Mouse (Mus musculus) intestine, embryonic 14.5 days (tissue): ENCODE measurements around the gene Lmo4. TPM values are rescaled to one million over a fixed set of nuclear protein-coding genes. Genes with fewer than 3 reads are reported as not detected.

Source experiments
- ATAC-seq: fragments of 200-750 bp; cut with Nextera tagmentation; replicated peaks from 2 replicates; pipeline ENCODE4 v1.8.0; 2017; ENCODE audit warnings: low read depth, moderate number of reproducible peaks, moderate TSS enrichment, moderate library complexity; ENCODE audit not compliant: low FRiP score, low TSS enrichment
- DNase-seq: peaks from one replicate; pipeline ENCODE4 v3.0.0-alpha.2; 2018; ENCODE audit warnings: low spot score
- H3K27ac ChIP-seq: fragments of 300-500 bp; sonication (generic); 2 replicates; pipeline ENCODE4 v1.5.1; 2014; ENCODE audit warnings: low read depth, mild to moderate bottlenecking, control low read depth
- H3K27me3 ChIP-seq: fragments of 300-500 bp; sonication (generic); replicated peaks from 2 replicates; pipeline ENCODE4 v1.6.1; 2014; ENCODE audit warnings: low read length, control low read depth; ENCODE audit not compliant: control insufficient read depth, insufficient read depth
- H3K36me3 ChIP-seq: fragments of 300-500 bp; sonication (generic); 2 replicates; pipeline ENCODE4 v1.6.1; 2014; ENCODE audit warnings: low read length, control low read depth; ENCODE audit not compliant: control insufficient read depth, insufficient read depth
- H3K4me1 ChIP-seq: fragments of 300-500 bp; sonication (generic); replicated peaks from 2 replicates; pipeline ENCODE4 v1.6.1; 2014; ENCODE audit warnings: low read length, control low read depth, mixed read lengths; ENCODE audit not compliant: control insufficient read depth, insufficient read depth
- H3K4me2 ChIP-seq: fragments of 300-500 bp; sonication (generic); 2 replicates; pipeline ENCODE4 v1.6.1; 2014; ENCODE audit warnings: low read length
- H3K4me3 ChIP-seq: fragments of 300-500 bp; sonication (generic); 2 replicates; pipeline ENCODE4 v1.5.1; 2014; ENCODE audit warnings: low read depth, low read length, control low read depth, mixed read lengths
- H3K9ac ChIP-seq: fragments of 300-500 bp; sonication (generic); 2 replicates; pipeline ENCODE4 v1.6.1; 2014; ENCODE audit warnings: mild to moderate bottlenecking, low read length
- H3K9me3 ChIP-seq: fragments of 300-500 bp; sonication (generic); 2 replicates; pipeline ENCODE4 v1.6.1; 2016; ENCODE audit warnings: low read length, control low read depth; ENCODE audit not compliant: control insufficient read depth
- WGBS: fragments of 180-500 bp; shearing (Covaris S2); extraction: QIAGEN DNeasy Blood & Tissue Kit; methylation state at CpG from one replicate; pipeline ENCODE4 v1.1.7; 2014; 5-methylcytosine and 5-hydroxymethylcytosine counted together
- polyA plus RNA-seq: library from polyadenylated mRNA; unstranded; fragments of >200 nt; fragmentation: Nextera tagmentation; extraction: Ambion mirVana; gene quantifications from 2 replicates; pipeline ENCODE4 v1.2.1, GENCODE M21; 2014

Gene Lmo4
- polyA plus RNA-seq, 1 experiment from 2014 or later = 73.4 TPM

- no peak for ATAC-seq
- no peak for DNase-seq
- Histone ChIP-seq H3K27ac (no peak overlapping the region), H3K27me3 (no peaks in the 10 kb centered on the region), H3K36me3 (no peaks in the 10 kb centered on the region), H3K9me3 (no peaks in the 10 kb centered on the region), H3K4me2 (no peak overlapping the region), H3K4me3 (no peak overlapping the region), H3K4me1 (no peaks in the 10 kb centered on the region), H3K9ac (no peak overlapping the region)
- 76% methylated on average over 6 of the region's 6 CpGs for WGBS
Observed at GRCm38 (mm10) chr3:144151001-144151400, 54.0 kb downstream of the Lmo4 start.

DNA sequence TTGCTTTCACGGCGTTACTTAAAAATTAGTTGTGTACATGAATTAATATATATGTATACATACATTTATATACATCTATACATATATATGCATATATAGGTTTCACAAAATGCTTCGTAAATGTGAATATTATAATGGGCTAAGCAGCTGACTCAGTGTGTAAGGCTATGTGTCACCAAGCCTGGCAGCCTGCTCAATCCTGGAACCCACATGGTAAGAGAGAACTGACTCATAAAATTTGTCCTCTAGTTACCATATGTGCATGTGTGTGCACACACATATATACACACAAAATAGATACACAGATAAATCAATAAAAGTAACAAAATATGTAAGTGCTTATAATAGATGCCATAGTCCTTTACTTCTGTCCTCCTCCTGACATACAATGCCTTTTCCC lies 56.8 kb downstream of the Lmo4 start:
- no peak overlapping the region for H3K9ac ChIP-seq
- ATAC-seq = no peak
- no peak overlapping the region for H3K27ac ChIP-seq
- H3K4me2 ChIP-seq = no peak overlapping the region
- 87% methylated on average over 3 of the region's 3 CpGs for whole genome bisulfite sequencing
- H3K36me3 ChIP-seq = no peaks in the 10 kb centered on the region
- no peaks in the 10 kb centered on the region for H3K27me3 ChIP-seq
- DNase-seq = no peak
- H3K4me3 ChIP-seq = no peak overlapping the region
- 0 out of 2 replicates have a peak, but pooled peaks cover 2% of the 10 kb centered on the region for H3K4me1 ChIP-seq
- H3K9me3 ChIP-seq = no peaks in the 10 kb centered on the region

DNA sequence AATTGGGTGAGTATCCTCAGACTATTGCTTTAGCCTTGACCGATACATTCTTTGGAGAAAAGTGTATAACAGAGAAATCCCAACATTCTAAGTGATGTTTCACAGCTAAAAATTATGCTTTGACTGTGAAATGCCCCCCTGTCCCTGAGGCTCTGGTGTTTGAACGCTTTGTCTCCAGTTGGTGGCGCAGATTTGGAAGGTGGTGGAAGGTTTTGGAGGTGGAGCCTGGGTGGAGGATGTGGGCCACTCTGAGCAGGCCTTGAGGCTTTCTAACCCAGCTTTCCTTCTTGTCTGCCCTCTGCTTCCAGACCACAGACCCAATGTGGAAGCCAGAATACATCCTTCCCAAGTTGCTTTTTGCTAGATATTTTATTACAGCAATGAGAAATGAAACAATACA lies 57.8 kb downstream of the Lmo4 start:
- DNase-seq (no peak), ATAC-seq (no peak)
- no peak overlapping the region for H3K4me3 ChIP-seq

DNA sequence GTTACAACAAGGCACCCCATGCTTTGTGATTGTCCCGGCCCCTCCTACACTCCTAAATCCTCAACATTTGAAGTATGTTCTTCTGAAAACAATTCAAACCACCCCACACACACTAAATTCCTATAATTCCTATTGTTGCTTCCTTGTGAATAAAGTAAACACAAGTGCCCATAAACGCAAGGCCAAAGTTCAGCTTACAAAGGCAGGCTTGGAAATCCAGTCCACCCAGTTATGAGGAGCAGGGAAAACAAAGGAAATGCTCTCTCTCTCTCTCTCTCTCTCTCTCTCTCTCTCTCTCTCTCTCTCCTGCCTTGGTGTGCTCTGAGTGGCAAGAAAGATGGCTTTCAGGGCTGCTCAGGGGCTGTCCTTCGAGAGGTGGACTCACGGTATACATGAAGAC lies 61.0 kb downstream of the Lmo4 start:
- Histone ChIP-seq H3K9me3 (no peaks in the 10 kb centered on the region), H3K4me1 (0 out of 2 replicates have a peak, but pooled peaks cover 2% of the 10 kb centered on the region)

More for the DNA sequence above, 57.8 kb downstream of the Lmo4 start:
- Histone ChIP-seq H3K36me3 (no peaks in the 10 kb centered on the region), H3K9ac (no peak overlapping the region), H3K4me1 (0 out of 2 replicates have a peak, but pooled peaks cover 2% of the 10 kb centered on the region), H3K4me2 (no peak overlapping the region), H3K27me3 (no peaks in the 10 kb centered on the region), H3K27ac (no peak overlapping the region), H3K9me3 (no peaks in the 10 kb centered on the region)
- 90% methylated on average over 3 of the region's 3 CpGs for WGBS

DNA sequence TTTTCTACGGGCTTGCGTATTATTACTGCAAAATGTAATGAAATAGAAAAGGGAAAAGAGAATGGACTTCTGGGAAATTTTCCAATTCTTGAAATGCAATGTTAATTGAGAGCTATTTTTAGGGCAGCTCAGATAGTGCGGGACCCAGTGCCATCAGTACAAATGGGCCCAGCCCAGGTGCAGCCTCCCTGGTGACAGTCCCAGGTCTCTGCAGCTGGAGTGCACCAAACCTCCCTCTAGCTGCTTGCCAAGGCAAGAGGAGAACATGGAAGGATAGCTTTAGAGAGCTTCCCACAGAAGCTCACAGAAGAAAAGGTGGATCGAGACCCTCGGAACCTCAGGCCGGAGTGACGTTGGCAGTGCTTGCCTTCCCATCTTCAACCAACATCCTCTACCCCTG lies 62.1 kb downstream of the Lmo4 start:
- no peaks in the 10 kb centered on the region for H3K36me3 ChIP-seq
- no peak overlapping the region for H3K9ac ChIP-seq
- H3K4me2 ChIP-seq = no peak overlapping the region
- no peaks in the 10 kb centered on the region for H3K9me3 ChIP-seq
- DNase-seq (peak; percentile 33), ATAC-seq (no peak)
- H3K27me3 ChIP-seq = no peaks in the 10 kb centered on the region
- H3K4me3 ChIP-seq = no peak overlapping the region
- 89% methylated on average over 7 of the region's 7 CpGs for WGBS
- H3K4me1 ChIP-seq = 0 out of 2 replicates have a peak, but pooled peaks cover 2% of the 10 kb centered on the region
- H3K27ac ChIP-seq = no peak overlapping the region

More for the DNA sequence above, 61.0 kb downstream of the Lmo4 start:
- DNase-seq (peak; percentile 50), ATAC-seq (peak; percentile 66; the same call in 1 of the 2 replicates)
- Histone ChIP-seq H3K27ac (no peak overlapping the region), H3K36me3 (no peaks in the 10 kb centered on the region), H3K27me3 (no peaks in the 10 kb centered on the region), H3K9ac (no peak overlapping the region), H3K4me2 (no peak overlapping the region), H3K4me3 (no peak overlapping the region)
- 64% methylated on average over 4 of the region's 4 CpGs for WGBS

- no peaks in the 10 kb centered on the region for H3K27me3 ChIP-seq
- DNase-seq = no peak
- no peak overlapping the region for H3K4me3 ChIP-seq
- ATAC-seq = no peak
- no peaks in the 10 kb centered on the region for H3K36me3 ChIP-seq
- 0 out of 2 replicates have a peak, but pooled peaks cover 2% of the 10 kb centered on the region for H3K4me1 ChIP-seq
- H3K4me2 ChIP-seq = no peak overlapping the region
- no peaks in the 10 kb centered on the region for H3K9me3 ChIP-seq
- WGBS = 87% methylated on average over 8 of the region's 8 CpGs
- H3K9ac ChIP-seq = no peak overlapping the region
- H3K27ac ChIP-seq = no peak overlapping the region
Observed at GRCm38 (mm10) chr3:144141786-144142185, 63.2 kb downstream of the Lmo4 start.

DNA sequence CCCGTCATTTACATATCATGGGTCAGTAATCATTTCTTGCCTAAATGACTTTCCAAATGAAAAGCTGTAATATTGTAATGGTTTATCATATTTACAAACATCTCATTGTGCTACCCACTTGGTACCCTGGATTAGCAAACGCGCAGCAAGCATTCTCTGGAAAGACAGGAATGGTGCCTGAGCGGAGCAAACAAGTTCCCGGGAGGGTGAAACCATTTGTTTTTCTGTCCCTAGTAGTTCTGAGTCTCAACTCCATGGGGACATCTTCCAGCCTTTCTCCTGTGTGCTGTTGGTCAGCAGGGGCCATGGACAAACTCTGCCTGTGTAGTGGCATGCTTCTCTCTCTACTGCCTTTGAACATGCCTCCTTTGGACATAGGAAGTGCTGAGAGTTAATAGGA lies 64.2 kb downstream of the Lmo4 start:
- H3K4me2 ChIP-seq = no peak overlapping the region
- 92% methylated on average over 5 of the region's 5 CpGs for WGBS

DNA sequence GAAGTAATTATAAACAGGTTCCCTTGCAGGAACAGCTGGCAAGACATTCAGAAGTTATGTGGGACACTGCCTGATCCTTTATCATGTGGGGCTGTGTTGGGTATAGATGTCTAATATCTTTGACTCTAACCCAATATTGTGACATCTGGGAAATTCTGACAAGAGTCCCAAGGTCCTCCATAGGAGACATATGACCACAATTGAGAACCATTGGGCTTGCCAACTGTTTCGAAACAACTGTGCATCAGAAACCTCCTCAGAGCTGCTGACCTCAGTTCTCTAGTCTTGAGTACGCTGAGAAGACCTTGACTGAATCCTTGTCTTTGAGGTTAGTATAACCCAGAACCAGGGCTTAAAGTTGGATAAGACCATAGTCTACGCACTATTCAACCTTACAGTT lies 66.4 kb downstream of the Lmo4 start:
- Histone ChIP-seq H3K4me2 (no peak overlapping the region), H3K36me3 (no peaks in the 10 kb centered on the region), H3K27me3 (no peaks in the 10 kb centered on the region), H3K9me3 (no peaks in the 10 kb centered on the region), H3K9ac (no peak overlapping the region), H3K27ac (no peak overlapping the region), H3K4me3 (no peak overlapping the region), H3K4me1 (no peaks in the 10 kb centered on the region)
- DNase-seq (peak; percentile 20), ATAC-seq (no peak)
- 89% methylated on average over 3 of the region's 3 CpGs for WGBS

More for the DNA sequence above, 64.2 kb downstream of the Lmo4 start:
- DNase-seq (peak; percentile 28), ATAC-seq (no peak)
- Histone ChIP-seq H3K4me3 (no peak overlapping the region), H3K36me3 (no peaks in the 10 kb centered on the region), H3K27me3 (no peaks in the 10 kb centered on the region), H3K9ac (no peak overlapping the region), H3K27ac (no peak overlapping the region), H3K4me1 (0 out of 2 replicates have a peak, but pooled peaks cover 2% of the 10 kb centered on the region), H3K9me3 (no peaks in the 10 kb centered on the region)
